ENCODE assay signal across 13 mouse cellular contexts in the genomic region with DNA sequence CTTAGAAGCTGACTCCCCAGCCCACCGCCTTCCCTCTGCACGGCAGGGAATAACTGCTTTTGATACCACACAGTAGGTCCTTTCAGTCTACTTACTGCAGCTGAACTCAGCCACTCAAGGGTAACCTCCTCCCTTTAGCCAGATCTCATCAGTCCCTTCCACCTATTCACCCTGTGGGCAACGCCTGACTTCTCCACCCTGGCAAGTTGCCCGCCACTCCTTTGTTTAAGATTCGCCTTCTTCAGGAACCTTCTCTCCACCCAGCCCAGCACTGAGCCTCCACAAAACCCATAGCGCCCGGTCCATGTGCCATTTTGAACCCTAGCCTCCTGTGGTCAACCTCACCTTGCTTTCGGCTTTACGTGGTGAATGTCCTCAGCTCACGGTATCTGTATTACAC.
DNase-seq lines count a peak whose midpoint lies in the region; ATAC-seq lines count a peak whose summit lies in the region.
"Had no signal": no experiment of that assay in that cellular context is flagged by ENCODE, and none has a peak within 500 bp of the region (broad histone marks: within the 10 kb centered on the region; RNA-seq: fewer than 3 reads in every experiment).

No protein-coding gene starts in this region.

- H3K9me3 ChIP-seq in hindbrain, embryonic 10.5 days: no peaks in the 10 kb centered on the region
- no peaks in the 10 kb centered on the region for H3K9me3 ChIP-seq in hindbrain, embryonic 14.5 days (ENCODE audit: control insufficient read depth, low read length)
- H3K9me3 ChIP-seq in midbrain, embryonic 13.5 days: no peaks in the 10 kb centered on the region
- H3K9me3 ChIP-seq in midbrain, embryonic 11.5 days (ENCODE audit: control insufficient read depth, low read length): no peaks in the 10 kb centered on the region
- H3K9me3 ChIP-seq in limb, embryonic 12.5 days: no peaks in the 10 kb centered on the region
- no peaks in the 10 kb centered on the region for H3K9me3 ChIP-seq in stomach, embryonic 15.5 days
- H3K9me3 ChIP-seq: forebrain, embryonic 13.5 days had no signal

- no peak overlapping the region for H3K4me2 ChIP-seq in hindbrain, embryonic 14.5 days (replicated peaks)
- H3K4me2 ChIP-seq in midbrain, embryonic 13.5 days (replicated peaks): no peak overlapping the region
- no peak overlapping the region for H3K4me2 ChIP-seq in midbrain, embryonic 11.5 days
- no peak overlapping the region for H3K4me2 ChIP-seq in limb, embryonic 12.5 days
- H3K4me2 ChIP-seq in stomach, embryonic 15.5 days: no peak overlapping the region
- H3K4me2 ChIP-seq: forebrain, embryonic 13.5 days had no signal

- WGBS in hindbrain, embryonic 10.5 days: 86% methylated on average over 10 of the region's 10 CpGs
- 80% methylated on average over 10 of the region's 10 CpGs for WGBS in hindbrain, embryonic 14.5 days
- 77% methylated on average over 10 of the region's 10 CpGs for WGBS in midbrain, embryonic 13.5 days
- 85% methylated on average over 10 of the region's 10 CpGs for WGBS in midbrain, embryonic 11.5 days
- 90% methylated on average over 10 of the region's 10 CpGs for WGBS in limb, embryonic 12.5 days
- 77% methylated on average over 10 of the region's 10 CpGs for WGBS in stomach, embryonic 15.5 days

- peak overlapping the region; percentile 92 for H3K27ac ChIP-seq in hindbrain, embryonic 10.5 days
- H3K27ac ChIP-seq in hindbrain, embryonic 14.5 days: no peak overlapping the region
- H3K27ac ChIP-seq in midbrain, embryonic 13.5 days: 0 out of 2 replicates have a peak overlapping the region, but pooled peaks have one; percentile 78
- H3K27ac ChIP-seq in midbrain, embryonic 11.5 days (ENCODE audit: low read depth, low read length): no peak overlapping the region
- H3K27ac ChIP-seq in limb, embryonic 12.5 days: peak overlapping the region; percentile 87; the same call in 1 of the 2 replicates
- peak overlapping the region; percentile 66; the same call in 1 of the 2 replicates for H3K27ac ChIP-seq in stomach, embryonic 15.5 days
- H3K27ac ChIP-seq: forebrain, embryonic 13.5 days; liver, embryonic 14.5 days had no signal

- no peak for ATAC-seq in hindbrain, embryonic 14.5 days (ENCODE audit: low FRiP score)
- no peak for ATAC-seq in midbrain, embryonic 13.5 days
- ATAC-seq in midbrain, embryonic 11.5 days (ENCODE audit: low FRiP score): no peak
- ATAC-seq in limb, embryonic 12.5 days (ENCODE audit: insufficient number of reproducible peaks, insufficient read depth, low FRiP score, low TSS enrichment, low read depth): no peak
- no peak for ATAC-seq in stomach, embryonic 15.5 days (ENCODE audit: insufficient read depth, low FRiP score, low read depth)

- no peaks in the 10 kb centered on the region for H3K27me3 ChIP-seq in hindbrain, embryonic 10.5 days (ENCODE audit: insufficient read depth, poor library complexity, severe bottlenecking)
- H3K27me3 ChIP-seq in hindbrain, embryonic 14.5 days (ENCODE audit: control insufficient read depth, insufficient read depth, low read length): no peaks in the 10 kb centered on the region
- no peaks in the 10 kb centered on the region for H3K27me3 ChIP-seq in midbrain, embryonic 13.5 days
- no peaks in the 10 kb centered on the region for H3K27me3 ChIP-seq in midbrain, embryonic 11.5 days (ENCODE audit: control insufficient read depth, insufficient read depth, low read length)
- no peaks in the 10 kb centered on the region for H3K27me3 ChIP-seq in limb, embryonic 12.5 days
- H3K27me3 ChIP-seq in stomach, embryonic 15.5 days (replicated peaks): no peaks in the 10 kb centered on the region
- H3K27me3 ChIP-seq: forebrain, embryonic 13.5 days; Patski had no signal

- no peak overlapping the region for H3K4me3 ChIP-seq in hindbrain, embryonic 10.5 days
- H3K4me3 ChIP-seq in hindbrain, embryonic 14.5 days (replicated peaks; ENCODE audit: low read length): no peak overlapping the region
- no peak overlapping the region for H3K4me3 ChIP-seq in midbrain, embryonic 13.5 days (replicated peaks)
- H3K4me3 ChIP-seq in midbrain, embryonic 11.5 days (ENCODE audit: low read depth, low read length): no peak overlapping the region
- no peak overlapping the region for H3K4me3 ChIP-seq in limb, embryonic 12.5 days (replicated peaks)
- no peak overlapping the region for H3K4me3 ChIP-seq in stomach, embryonic 15.5 days (replicated peaks)
- H3K4me3 ChIP-seq: forebrain, embryonic 13.5 days had no signal

- DNase-seq in hindbrain, embryonic 10.5 days (ENCODE audit: low spot score): no peak
- DNase-seq in hindbrain, embryonic 14.5 days (ENCODE audit: low spot score): no peak
- no peak for DNase-seq in midbrain, embryonic 11.5 days (ENCODE audit: low spot score, missing footprints)
- DNase-seq in adrenal gland, postnatal 25 days: no peak
- DNase-seq: adrenal gland, adult 8-10 months; cerebellum, adult 11 months; thymus, adult 2 months had no signal

- H3K4me1 ChIP-seq in hindbrain, embryonic 10.5 days (replicated peaks): peaks cover 63% of the 10 kb centered on the region
- H3K4me1 ChIP-seq in hindbrain, embryonic 14.5 days (replicated peaks; ENCODE audit: control insufficient read depth, insufficient read depth, low read length): peaks cover 23% of the 10 kb centered on the region
- H3K4me1 ChIP-seq in midbrain, embryonic 13.5 days (replicated peaks): peaks cover 25% of the 10 kb centered on the region
- H3K4me1 ChIP-seq in midbrain, embryonic 11.5 days (ENCODE audit: control insufficient read depth, insufficient read depth, low read length): peaks cover 20% of the 10 kb centered on the region
- peaks cover 40% of the 10 kb centered on the region for H3K4me1 ChIP-seq in limb, embryonic 12.5 days (replicated peaks)
- peaks cover 37% of the 10 kb centered on the region for H3K4me1 ChIP-seq in stomach, embryonic 15.5 days

- H3K36me3 ChIP-seq in hindbrain, embryonic 10.5 days: peaks cover 25% of the 10 kb centered on the region
- no peaks in the 10 kb centered on the region for H3K36me3 ChIP-seq in hindbrain, embryonic 14.5 days (replicated peaks; ENCODE audit: control insufficient read depth, insufficient read depth)
- no peaks in the 10 kb centered on the region for H3K36me3 ChIP-seq in midbrain, embryonic 13.5 days
- no peaks in the 10 kb centered on the region for H3K36me3 ChIP-seq in midbrain, embryonic 11.5 days (ENCODE audit: control insufficient read depth, insufficient read depth, low read length)
- peaks cover 84% of the 10 kb centered on the region for H3K36me3 ChIP-seq in limb, embryonic 12.5 days
- peaks cover 6% of the 10 kb centered on the region; the same call in 1 of the 2 replicates for H3K36me3 ChIP-seq in stomach, embryonic 15.5 days

- H3K9ac ChIP-seq in hindbrain, embryonic 14.5 days: no peak overlapping the region
- no peak overlapping the region for H3K9ac ChIP-seq in midbrain, embryonic 13.5 days (replicated peaks)
- no peak overlapping the region for H3K9ac ChIP-seq in midbrain, embryonic 11.5 days (ENCODE audit: low read length)
- H3K9ac ChIP-seq in limb, embryonic 12.5 days (replicated peaks): no peak overlapping the region
- no peak overlapping the region for H3K9ac ChIP-seq in stomach, embryonic 15.5 days
- H3K9ac ChIP-seq: forebrain, embryonic 13.5 days; liver, embryonic 14.5 days had no signal

Comparison
In these comparisons a context has a peak if more than half of its experiments do, and no peak if none do; other contexts are left out.
1. H3K27ac ChIP-seq: peak in hindbrain, embryonic 10.5 days (single experiment), midbrain, embryonic 13.5 days (single experiment), limb, embryonic 12.5 days (single experiment) and stomach, embryonic 15.5 days (single experiment); none in hindbrain, embryonic 14.5 days (single experiment) and midbrain, embryonic 11.5 days (single experiment).